Mouse (Mus musculus) neural tube, embryonic 10.5 days (tissue): Measurements from ENCODE around the gene Hbb-bh1.
"Not testable (repeated sequence)": the region's sequence is repeated elsewhere in the genome, so short reads cannot be mapped to it uniquely, and the experiment has no call there.

ENCODE experiments used
- DNase-seq: peaks from one replicate; pipeline ENCODE4 v3.0.0-alpha.2; 2017; ENCODE audit warnings: low spot score; ENCODE audit errors: extremely low spot score

The Hbb-bh1 gene

GRCm38 (mm10) chr7:103812174-103812573 is 30.8 kb downstream of the Hbb-bh1 start:
- DNase-seq, result no peak

- DNase-seq, result no peak
Measured at GRCm38 (mm10) chr7:103811223-103811845, 31.6 kb downstream of the Hbb-bh1 start.

- no peak for DNase-seq
Measured at GRCm38 (mm10) chr7:103810746-103811145, 32.2 kb downstream of the Hbb-bh1 start.

GRCm38 (mm10) chr7:103810296-103810695 is 32.7 kb downstream of the Hbb-bh1 start:
- DNase-seq, result no peak

GRCm38 (mm10) chr7:103809801-103810155 is 33.2 kb downstream of the Hbb-bh1 start:
- DNase-seq, result no peak

- DNase-seq, result no peak
Measured at GRCm38 (mm10) chr7:103808971-103809800, 33.8 kb downstream of the Hbb-bh1 start.

GRCm38 (mm10) chr7:103808120-103808519 is 34.8 kb downstream of the Hbb-bh1 start:
- DNase-seq, result not testable (repeated sequence)

- DNase-seq, result peak; percentile 14
Measured at GRCm38 (mm10) chr7:103806856-103807255, 36.1 kb downstream of the Hbb-bh1 start.

- DNase-seq, result no peak
Measured at GRCm38 (mm10) chr7:103792669-103793388, 50.1 kb downstream of the Hbb-bh1 start.

GRCm38 (mm10) chr7:103791721-103792120 is 51.2 kb downstream of the Hbb-bh1 start, which contains the start of gene Olfr67:
Olfr67 (minus strand) TSS chr7:103791821.
- DNase-seq, result no peak
